In the genomic region with DNA sequence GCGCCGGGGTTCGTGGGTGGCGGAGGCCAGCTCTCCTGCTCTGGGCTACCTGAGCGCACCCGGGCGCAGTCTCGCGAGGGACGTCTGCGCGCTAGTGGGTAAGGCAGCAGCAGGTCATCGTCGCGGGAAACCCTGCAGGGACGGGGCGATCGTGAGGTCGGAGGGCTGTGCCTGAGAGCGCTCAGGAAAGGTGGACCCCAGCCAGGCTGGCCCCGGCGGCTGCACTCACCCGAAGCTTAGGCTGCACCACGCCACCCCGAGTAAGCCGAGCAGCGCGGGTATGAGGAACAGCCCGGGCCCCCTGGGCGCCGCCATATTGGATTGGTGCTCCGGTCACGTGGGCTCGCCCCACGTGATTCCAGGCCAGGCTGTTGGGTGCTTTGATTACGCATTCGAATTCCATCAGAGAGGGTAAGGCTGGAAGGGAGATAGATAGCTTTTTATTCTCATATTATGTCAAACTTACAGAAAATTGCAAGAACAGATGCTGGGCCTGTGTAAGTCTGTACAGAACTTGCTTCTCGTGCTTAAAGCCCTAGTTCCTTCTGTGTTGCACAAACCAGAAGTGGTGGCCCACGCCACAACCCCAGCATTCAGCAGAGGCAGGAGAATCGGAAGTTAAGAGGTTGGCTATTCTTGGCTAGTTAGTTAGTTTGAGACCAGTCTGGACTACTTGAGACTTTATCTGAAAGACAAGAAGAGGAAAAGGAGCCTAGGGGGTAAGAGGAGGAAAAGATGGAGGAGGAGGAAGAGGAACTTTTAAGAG, we compare ENCODE assay signal across 8 mouse cellular contexts. TPM values are rescaled to one million over a fixed set of nuclear protein-coding genes. Genes with fewer than 3 reads are reported as not detected.
DNase-seq lines count a peak whose midpoint lies in the region; ATAC-seq lines count a peak whose summit lies in the region.

A gene (minus strand): TSS at position 345 of the 766 bp plus-strand sequence.

- H3K9me3 ChIP-seq in embryonic facial prominence, embryonic 12.5 days = no peaks in the 10 kb centered on the region
- H3K9me3 ChIP-seq in midbrain, embryonic 11.5 days (ENCODE audit: control insufficient read depth, low read length) = no peaks in the 10 kb centered on the region

- ATAC-seq in embryonic facial prominence, embryonic 12.5 days (ENCODE audit: insufficient number of reproducible peaks, insufficient read depth, low FRiP score, low TSS enrichment) = peak; percentile 80
- ATAC-seq in midbrain, embryonic 11.5 days (ENCODE audit: low FRiP score) = peak; percentile 93

- peak within 1 kb of the TSS; percentile 98 for H3K4me2 ChIP-seq in embryonic facial prominence, embryonic 12.5 days (replicated peaks)
- H3K4me2 ChIP-seq in midbrain, embryonic 11.5 days = peak within 1 kb of the TSS; percentile 96

- WGBS in embryonic facial prominence, embryonic 12.5 days = 4% methylated on average over 40 of the region's 40 CpGs
- 4% methylated on average over 40 of the region's 40 CpGs for WGBS in midbrain, embryonic 11.5 days

- H3K36me3 ChIP-seq in embryonic facial prominence, embryonic 12.5 days = no peaks in the 10 kb centered on the region
- no peaks in the 10 kb centered on the region for H3K36me3 ChIP-seq in midbrain, embryonic 11.5 days (ENCODE audit: control insufficient read depth, insufficient read depth, low read length)

- no peak within 1 kb of the TSS for H3K27ac ChIP-seq in embryonic facial prominence, embryonic 12.5 days
- H3K27ac ChIP-seq in midbrain, embryonic 11.5 days (ENCODE audit: low read depth, low read length) = no peak within 1 kb of the TSS

- H3K9ac ChIP-seq in embryonic facial prominence, embryonic 12.5 days = peak within 1 kb of the TSS; percentile 66
- H3K9ac ChIP-seq in midbrain, embryonic 11.5 days (ENCODE audit: low read length) = peak within 1 kb of the TSS; percentile 73

- H3K27me3 ChIP-seq in embryonic facial prominence, embryonic 12.5 days = no peaks in the 10 kb centered on the region
- peaks cover 5% of the 10 kb centered on the region; the same call in 1 of the 2 replicates for H3K27me3 ChIP-seq in midbrain, embryonic 11.5 days (ENCODE audit: control insufficient read depth, insufficient read depth, low read length)

- H3K4me1 ChIP-seq in embryonic facial prominence, embryonic 12.5 days = peaks cover 7% of the 10 kb centered on the region
- peaks cover 7% of the 10 kb centered on the region for H3K4me1 ChIP-seq in midbrain, embryonic 11.5 days (ENCODE audit: control insufficient read depth, insufficient read depth, low read length)

- intact Hi-C loops in left cerebral cortex, postnatal 4 days (cut with DNase I) = no loop called here

- peak; percentile 92 for DNase-seq in 3T3-L1 (ENCODE audit: low read depth, low spot score)
- peak; percentile 86 to 89 for DNase-seq in adrenal gland, postnatal 36 days
- DNase-seq in heart, adult 11 months = peak; percentile 99
- DNase-seq in kidney, adult 11 months = peak; percentile 75
- peak; percentile 86 for DNase-seq in left cerebral cortex, postnatal 4 days
- DNase-seq in midbrain, embryonic 11.5 days (ENCODE audit: low spot score, missing footprints) = peak; percentile 99
- peak; percentile 90 for DNase-seq in skeletal muscle tissue, adult 2 months (ENCODE audit: low read depth, low spot score)

- H3K4me3 ChIP-seq in embryonic facial prominence, embryonic 12.5 days = peak within 1 kb of the TSS; percentile 86
- peak within 1 kb of the TSS; percentile 83 for H3K4me3 ChIP-seq in midbrain, embryonic 11.5 days (ENCODE audit: low read depth, low read length)

RNA-seq across cellular contexts. Expression of the gene that starts here (rescaled TPM):
- 10 to 100 TPM; 22.4 to 27.2 TPM for total RNA-seq in adrenal gland, postnatal 36 days (2021)
- polyA plus RNA-seq in embryonic facial prominence, embryonic 12.5 days (2016; fragmentation: Nextera tagmentation; extraction: Ambion mirVana) = 14.6 and 17.1 TPM in 2 replicates
- total RNA-seq in left cerebral cortex, postnatal 4 days (2021) = 1 to 10 TPM; 6.8 to 7.5 TPM
- polyA plus RNA-seq in midbrain, embryonic 11.5 days (2014; fragmentation: Nextera tagmentation; extraction: Ambion mirVana) = 10.7 and 10.8 TPM in 2 replicates
